Mouse (Mus musculus) layer of hippocampus, postnatal 14 days (tissue): ENCODE data around the gene Sgf29. TPM values are rescaled to one million over a fixed set of nuclear protein-coding genes. Genes with fewer than 3 reads are reported as not detected.

Source experiments
- DNase-seq, 2 experiments: peaks; one replicate each; pipeline ENCODE4 v3.0.0; 2021 to 2022; ENCODE audit warnings: low spot score in 2 of 2, mixed read lengths in 1 of 2
- total RNA-seq, 2 experiments: library from RNA; stranded (reverse); gene quantifications; 2 replicates each; pipeline ENCODE4 v1.2.3; 2021

The Sgf29 gene
- total RNA-seq, 2 experiments from 2014 or later: 31.2 to 32.9 TPM

GRCm38 (mm10) chr7:126636733-126637520 is 12.2 kb upstream of the Sgf29 start:
- DNase-seq: peak in 1 of 2 experiments; percentile 34

- DNase-seq: no peak
These were observed 6.4 kb upstream of the Sgf29 start for GRCm38 (mm10) chr7:126642545-126643243.

- peak; percentile 7 to 42 for DNase-seq
These were observed 5.9 kb upstream of the Sgf29 start for GRCm38 (mm10) chr7:126643244-126643617.

GRCm38 (mm10) chr7:126644345-126644744 is 4.8 kb upstream of the Sgf29 start:
- DNase-seq: no peak

GRCm38 (mm10) chr7:126644914-126645313 is 4.2 kb upstream of the Sgf29 start:
- no peak for DNase-seq

- DNase-seq: no peak
These were observed 3.4 kb upstream of the Sgf29 start for GRCm38 (mm10) chr7:126645708-126646107.

GRCm38 (mm10) chr7:126648486-126648885 is 623 bp upstream of the Sgf29 start:
- no peak for DNase-seq

GRCm38 (mm10) chr7:126650852-126651251 is 1.7 kb downstream of the Sgf29 start:
- DNase-seq: no peak

GRCm38 (mm10) chr7:126653991-126654390 is 4.9 kb downstream of the Sgf29 start:
- no peak for DNase-seq

GRCm38 (mm10) chr7:126655695-126656094 is 6.6 kb downstream of the Sgf29 start:
- DNase-seq: no peak

GRCm38 (mm10) chr7:126657522-126657921 is 8.4 kb downstream of the Sgf29 start:
- DNase-seq: no peak

GRCm38 (mm10) chr7:126659771-126660170 is 10.7 kb downstream of the Sgf29 start:
- no peak for DNase-seq

- DNase-seq: no peak
These were observed 14.5 kb downstream of the Sgf29 start for GRCm38 (mm10) chr7:126663646-126664045.

GRCm38 (mm10) chr7:126665269-126665668 is 16.2 kb downstream of the Sgf29 start:
- DNase-seq: no peak

- DNase-seq: no peak
These were observed 18.5 kb downstream of the Sgf29 start for GRCm38 (mm10) chr7:126667495-126668090.

GRCm38 (mm10) chr7:126668452-126668851 is 19.3 kb downstream of the Sgf29 start:
- DNase-seq: no peak

- no peak for DNase-seq
These were observed 21.0 kb downstream of the Sgf29 start for GRCm38 (mm10) chr7:126670152-126670551.

- no peak for DNase-seq
These were observed 23.0 kb downstream of the Sgf29 start for GRCm38 (mm10) chr7:126672111-126672510.

GRCm38 (mm10) chr7:126675104-126675503 is 26.0 kb downstream of the Sgf29 start:
- DNase-seq: no peak

- peak in 1 of 2 experiments; percentile 54 for DNase-seq
These were observed 27.1 kb downstream of the Sgf29 start, which contains the start of gene Sult1a1 for GRCm38 (mm10) chr7:126676207-126676606. TSS of gene Sult1a1 (minus strand) at chr7:126676432.

- DNase-seq: no peak
These were observed 27.6 kb downstream of the Sgf29 start for GRCm38 (mm10) chr7:126676631-126677220.
